Mouse (Mus musculus) adrenal gland (tissue): Measurements from ENCODE around the gene Phyh.
"Not testable (repeated sequence)": the region's sequence is repeated elsewhere in the genome, so short reads cannot be mapped to it uniquely, and the experiment has no call there.

Source experiments
- intact Hi-C: fragments of 180-260 bp; cut with DNase I; formaldehyde crosslinking; loops from one replicate; pipeline ENCODE4 v1.15.1; 2025

Phyh gene

DNA sequence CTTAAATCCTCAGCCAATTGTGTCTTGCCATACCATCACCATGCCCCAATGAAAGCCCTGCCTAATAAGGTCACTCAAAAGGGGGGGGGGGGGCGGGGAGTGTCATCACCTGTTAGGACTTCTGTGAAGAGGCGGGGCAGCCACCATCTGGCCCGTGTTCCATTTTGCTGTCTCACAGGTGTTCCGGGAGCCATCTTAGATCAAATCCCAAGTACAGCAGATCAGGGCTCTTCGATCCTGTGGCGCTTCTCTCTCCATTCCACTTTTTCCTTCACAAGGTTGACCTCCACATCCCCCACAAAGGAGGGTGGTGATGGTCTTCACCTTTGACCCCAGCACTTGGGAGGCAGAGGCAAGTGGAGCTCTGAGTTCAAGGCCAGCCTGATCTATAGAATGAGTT lies 2.8 kb upstream of the Phyh start:
- intact Hi-C loops: loop anchor here (5.0 kb wide), 1 partner anchor 71 kb away; no protein-coding TSS in a partner anchor

GRCm38 (mm10) chr2:4917326-4918021 lies 1.3 kb upstream of the Phyh start:
- intact Hi-C loops: loop anchor here (5.0 kb wide), 1 partner anchor 70 kb away; no protein-coding TSS in a partner anchor

- intact Hi-C loops: no loop called here
Measured at GRCm38 (mm10) chr2:4921019-4921418, 2.2 kb downstream of the Phyh start.

- intact Hi-C loops: no loop called here
Measured at GRCm38 (mm10) chr2:4922476-4923164, 3.8 kb downstream of the Phyh start.

DNA sequence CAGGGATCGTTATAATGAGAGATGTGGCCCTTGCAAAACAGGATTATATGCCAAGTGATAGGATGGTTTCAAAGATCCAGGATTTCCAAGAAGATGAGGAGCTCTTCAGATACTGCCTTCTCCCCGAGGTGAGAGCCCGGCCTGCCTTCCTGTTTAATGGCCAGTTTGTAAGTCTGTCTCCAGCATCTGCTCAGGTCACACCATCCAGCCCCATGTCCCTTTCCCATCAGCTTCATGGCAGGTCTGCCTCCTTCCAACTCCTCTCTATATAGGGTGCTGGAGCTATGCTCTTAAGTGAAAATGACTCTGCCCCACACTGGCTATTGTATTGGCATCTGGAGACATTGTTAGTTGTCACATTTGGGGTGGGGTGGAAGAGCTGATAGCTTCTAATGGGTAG lies 8.6 kb downstream of the Phyh start:
- intact Hi-C loops: no loop called here

GRCm38 (mm10) chr2:4929230-4929629 lies 10.4 kb downstream of the Phyh start:
- intact Hi-C loops: no loop called here

GRCm38 (mm10) chr2:4934516-4934915 lies 15.7 kb downstream of the Phyh start:
- intact Hi-C loops: loop anchor here (5.0 kb wide), 1 partner anchor 33 kb away; no protein-coding TSS in a partner anchor

DNA sequence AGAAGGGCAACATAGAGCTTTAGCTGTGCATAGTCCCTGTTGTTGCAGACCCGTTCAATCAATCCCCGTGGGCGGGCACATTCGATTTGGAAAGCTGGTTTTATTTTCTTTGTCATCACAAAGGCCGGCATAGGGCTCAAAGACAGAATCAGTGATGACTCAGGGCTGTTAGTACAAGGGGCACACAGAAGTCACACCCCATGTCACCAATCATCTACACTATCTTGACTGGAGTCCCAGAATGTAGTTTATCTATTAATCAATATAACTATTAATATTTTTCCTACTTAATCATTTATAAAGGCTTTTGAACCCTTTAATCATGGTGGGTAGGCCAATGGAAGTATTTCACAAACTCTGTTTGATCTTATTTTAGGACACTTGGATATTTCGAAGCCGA lies 19.1 kb downstream of the Phyh start:
- intact Hi-C loops: no loop called here

GRCm38 (mm10) chr2:4940861-4941260 lies 22.0 kb downstream of the Phyh start:
- intact Hi-C loops: no loop called here

DNA sequence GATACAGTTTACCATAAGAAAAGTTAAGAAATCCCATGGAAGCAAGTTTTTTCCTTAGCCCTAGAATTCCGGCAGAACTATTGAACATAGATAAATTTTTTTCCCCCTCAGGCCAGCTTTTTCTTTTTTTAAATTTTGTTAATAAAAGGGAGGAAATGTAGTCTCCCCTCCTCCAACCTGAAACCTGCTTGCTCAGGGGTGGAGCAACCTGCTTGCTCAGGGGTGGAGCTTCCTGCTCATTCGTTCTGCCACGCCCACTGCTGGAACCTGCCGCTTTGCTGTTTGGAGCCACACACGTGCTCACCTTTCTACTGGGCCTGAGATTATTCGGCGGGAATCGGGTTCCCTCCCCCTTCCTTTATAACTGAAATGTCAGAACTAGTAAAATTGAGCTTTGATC lies 30.9 kb downstream of the Phyh start:
- intact Hi-C loops: not testable (repeated sequence)

DNA sequence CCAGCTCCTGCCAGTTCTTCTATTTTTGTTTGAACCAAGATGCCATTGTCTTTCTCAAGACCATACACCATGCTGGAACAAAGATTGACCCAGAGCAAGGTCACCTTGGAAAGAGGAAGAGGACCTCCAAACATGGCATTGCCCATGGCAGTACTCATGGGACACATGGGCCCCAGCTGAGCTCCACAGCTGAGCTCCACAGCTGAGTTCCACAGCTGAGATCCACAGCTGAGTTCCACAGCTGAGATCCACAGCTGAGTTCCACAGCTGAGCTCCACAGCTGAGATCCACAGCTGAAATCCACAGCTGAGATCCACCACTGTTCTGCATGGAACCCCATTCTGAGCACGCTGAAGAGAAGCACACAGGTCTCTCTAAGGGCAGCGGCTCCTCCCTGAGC lies 32.2 kb downstream of the Phyh start:
- intact Hi-C loops: no loop called here

DNA sequence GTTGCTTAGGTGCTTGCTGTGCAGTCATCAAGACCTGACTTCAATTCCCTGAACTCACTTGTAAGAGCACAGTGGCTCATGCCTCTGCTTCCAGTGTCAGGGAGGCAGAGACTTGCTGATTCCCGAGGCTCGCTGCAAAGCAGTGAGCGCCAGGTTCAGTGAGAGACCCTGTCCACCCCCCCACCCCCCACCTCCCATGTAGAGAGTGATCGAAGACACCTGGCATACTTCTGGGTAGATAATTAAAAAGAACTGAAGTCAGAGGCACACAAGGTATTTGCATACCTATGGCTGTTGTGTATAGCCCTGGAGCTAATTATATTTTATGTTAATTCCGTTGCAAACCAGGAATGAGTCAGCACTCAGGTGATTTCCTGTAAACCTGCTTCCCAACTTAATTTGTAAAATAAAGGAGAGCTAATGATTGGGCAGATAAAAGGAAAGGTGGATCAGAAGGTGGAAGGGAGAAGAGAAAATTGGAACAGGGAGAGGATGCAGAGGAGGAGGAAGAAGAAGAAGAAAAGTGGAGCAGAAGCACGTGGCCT lies 35.5 kb downstream of the Phyh start:
- intact Hi-C loops: no loop called here

- intact Hi-C loops: no loop called here
Measured at GRCm38 (mm10) chr2:4958039-4958438, 39.2 kb downstream of the Phyh start.

DNA sequence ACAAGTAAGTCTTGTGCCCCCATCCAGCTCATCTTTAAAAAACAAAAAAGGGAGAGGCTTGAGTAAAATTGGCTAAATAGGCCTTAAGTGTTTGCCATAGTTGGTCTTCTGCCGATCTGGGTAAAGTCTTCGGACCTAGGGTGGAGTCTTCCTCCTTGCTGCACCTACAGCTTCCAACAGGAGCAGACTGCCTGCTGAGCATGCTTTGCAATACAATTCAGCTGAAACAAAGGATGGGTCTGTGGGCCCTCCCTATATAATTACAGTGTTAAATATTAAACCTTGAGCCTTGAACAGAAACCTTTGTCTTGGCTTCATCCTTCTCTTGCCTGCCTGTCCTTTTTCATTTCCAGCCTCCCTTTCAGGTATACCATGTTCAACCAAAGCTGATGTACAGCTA lies 49.0 kb downstream of the Phyh start:
- intact Hi-C loops: loop anchor here (5.0 kb wide), 1 partner anchor 36 kb away; no protein-coding TSS in a partner anchor

DNA sequence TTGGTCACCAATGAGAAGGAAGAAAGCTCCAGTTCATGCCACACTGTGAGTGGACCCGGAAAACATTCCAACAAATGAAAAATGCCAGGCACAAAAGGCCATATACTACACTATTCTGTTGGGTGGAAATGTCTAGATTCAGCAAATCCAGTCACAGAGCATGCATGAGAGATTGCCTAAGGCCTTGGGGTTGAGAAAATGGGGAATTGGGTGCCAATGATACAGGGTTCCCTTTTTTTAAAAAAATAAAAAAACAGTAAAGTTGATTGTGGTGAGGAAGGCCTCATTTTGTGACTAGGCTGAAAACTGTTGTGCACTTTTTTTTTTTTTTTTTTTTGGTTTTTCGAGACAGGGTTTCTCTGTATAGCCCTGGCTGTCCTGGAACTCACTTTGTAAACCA lies 50.3 kb downstream of the Phyh start:
- intact Hi-C loops: loop anchor here (5.0 kb wide), 1 partner anchor 37 kb away; no protein-coding TSS in a partner anchor

DNA sequence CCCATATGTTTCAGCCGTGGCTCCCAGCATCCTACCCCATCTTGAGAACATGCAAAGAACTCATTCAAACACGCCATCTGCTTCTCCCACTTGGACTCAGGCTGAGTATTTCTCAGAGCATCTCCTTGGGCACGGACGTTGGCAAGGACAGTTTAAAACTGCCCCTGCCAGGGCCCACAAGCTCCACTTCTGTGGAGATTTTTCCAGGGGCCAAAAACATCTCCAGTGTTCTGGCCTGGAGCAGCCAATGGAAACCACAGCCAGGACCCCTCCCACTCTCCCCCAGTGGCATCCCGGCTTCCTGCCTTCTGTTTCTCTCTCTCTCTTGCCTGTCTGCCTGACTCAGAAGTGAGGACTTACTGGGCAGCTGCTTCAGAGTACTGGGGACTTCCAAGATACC lies 57.0 kb downstream of the Phyh start, which contains the start of gene Ucma:
TSS of gene Ucma (plus strand) at position 316 of the 400 bp plus-strand sequence.
- intact Hi-C loops: no loop called here

GRCm38 (mm10) chr2:4978091-4978490 lies 59.3 kb downstream of the Phyh start:
- intact Hi-C loops: no loop called here

GRCm38 (mm10) chr2:4983987-4984386 lies 65.2 kb downstream of the Phyh start:
- intact Hi-C loops: no loop called here

GRCm38 (mm10) chr2:4985000-4985399 lies 66.2 kb downstream of the Phyh start:
- intact Hi-C loops: loop anchor here (5.0 kb wide), 1 partner anchor 68 kb away; the partner anchor contains the start of gene Phyh

DNA sequence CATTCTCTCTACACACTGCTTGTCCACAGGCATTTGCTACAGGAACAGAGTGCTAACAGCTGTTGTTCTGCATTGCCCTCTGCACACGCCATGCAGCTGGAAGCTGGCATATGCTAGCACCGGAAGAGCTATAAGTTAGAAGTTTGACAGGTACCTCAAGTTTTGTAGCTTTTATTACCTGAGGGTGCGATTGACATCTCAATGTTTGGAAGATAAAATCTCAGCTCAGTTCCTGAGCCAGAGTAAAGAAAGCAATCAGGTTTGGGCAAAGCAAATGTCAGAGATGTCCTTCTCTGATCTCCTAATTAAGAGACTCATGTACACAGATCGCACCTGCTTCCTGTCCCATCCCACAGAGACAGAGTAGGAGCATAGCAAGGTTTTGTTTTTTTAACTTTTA lies 68.0 kb downstream of the Phyh start:
- intact Hi-C loops: loop anchor here (5.0 kb wide), 1 partner anchor 69 kb away; the partner anchor contains the start of gene Phyh

GRCm38 (mm10) chr2:4987388-4988180 lies 68.8 kb downstream of the Phyh start:
- intact Hi-C loops: loop anchor here (5.0 kb wide), 1 partner anchor 70 kb away; the partner anchor contains the start of gene Phyh
